Mouse (Mus musculus): ENCODE measurements around the gene Mpc1.

- TF ChIP-seq CTCF (IDR thresholded peaks at IDR 0.05; ENCODE audit: borderline replicate concordance, control insufficient read depth, extremely low read depth, insufficient read depth, low read length, poor library complexity) (no peak), POLR2A (IDR thresholded peaks at IDR 0.05; ENCODE audit: control insufficient read depth, extremely low read depth, insufficient read depth, low read length, poor library complexity) (no peak)
These were observed 13.7 kb downstream of the Mpc1 start for GRCm38 (mm10) chr17:8296313-8296844.
